Mouse (Mus musculus) spleen, adult 2 months (tissue): ENCODE results near the gene Olfr1100. TPM values are rescaled to one million over a fixed set of nuclear protein-coding genes. Genes with fewer than 3 reads are reported as not detected.

Experiments used
- DNase-seq, 2 experiments: peaks; one replicate each; pipeline versions ENCODE4 v3.0.0 to v3.0.0-alpha.2; 2012 to 2021; ENCODE audit warnings: low spot score in 2 of 2, low read depth in 1 of 2
- H3K27ac ChIP-seq: fragments of 200-500 bp; 2 replicates; pipeline ENCODE4 v1.5.1; 2012; ENCODE audit warnings: low read length, inconsistent platforms; ENCODE audit not compliant: insufficient read depth
- H3K27me3 ChIP-seq: fragments of 200-500 bp; 2 replicates; pipeline ENCODE4 v1.6.1; 2012; ENCODE audit warnings: mild to moderate bottlenecking, moderate library complexity, low read length, inconsistent platforms; ENCODE audit not compliant: control insufficient read depth, insufficient read depth
- H3K36me3 ChIP-seq: fragments of 200-500 bp; 2 replicates; pipeline ENCODE4 v1.6.1; 2012; ENCODE audit warnings: mild to moderate bottlenecking, low read length, inconsistent platforms; ENCODE audit not compliant: control insufficient read depth, insufficient read depth
- H3K4me1 ChIP-seq: fragments of 200-500 bp; 2 replicates; pipeline ENCODE4 v1.6.1; 2011; ENCODE audit warnings: inconsistent platforms; ENCODE audit not compliant: control insufficient read depth, insufficient read depth, insufficient read length
- H3K4me3 ChIP-seq: fragments of 200-500 bp; 2 replicates; pipeline ENCODE4 v1.5.1; 2011; ENCODE audit warnings: mild to moderate bottlenecking, inconsistent platforms; ENCODE audit not compliant: insufficient read depth, insufficient read length; ENCODE audit errors: extremely low read depth
- CTCF ChIP-seq: fragments of 200-500 bp; IDR thresholded peaks from 2 replicates; pipeline ENCODE4 v1.5.1; 2011; ENCODE audit warnings: mild to moderate bottlenecking, inconsistent platforms; ENCODE audit not compliant: insufficient read depth, insufficient read length, insufficient replicate concordance; ENCODE audit errors: extremely low read depth
- POLR2A ChIP-seq: fragments of 200-500 bp; IDR thresholded peaks from 2 replicates; pipeline ENCODE4 v1.6.1; 2011; ENCODE audit warnings: low read depth, low read length, inconsistent platforms
- WGBS: fragments of 180-500 bp; shearing (Covaris S2); methylation state at CpG from one replicate; pipeline ENCODE4 v1.1.7; 2018; 5-methylcytosine and 5-hydroxymethylcytosine counted together
- polyA plus RNA-seq: library from polyadenylated mRNA; depleted of rRNA; stranded (reverse); fragments of >200 nt; gene quantifications from 2 replicates; pipeline ENCODE4 v1.2.3, GENCODE M21; 2012; rRNA removed

Olfr1100 gene
- not detected in 2 replicates for polyA plus RNA-seq

GRCm38 (mm10) chr2:86979854-86980253 lies at the start of gene Olfr1100:
Gene Olfr1100 (minus strand): TSS chr2:86979954.
- DNase-seq = no peak
- 71% methylated on average over 3 of the region's 3 CpGs for WGBS

GRCm38 (mm10) chr2:87026980-87027379 lies 47.2 kb upstream of the Olfr1100 start, which contains the start of gene Olfr1104:
Gene Olfr1104 (minus strand): TSS chr2:87027080.
- no peaks in the 10 kb centered on the region for H3K4me1 ChIP-seq
- DNase-seq = no peak
- TF ChIP-seq CTCF (no peak), POLR2A (no peak)
- 78% methylated on average over 1 of the region's 1 CpGs for WGBS
- H3K27me3 ChIP-seq = no peaks in the 10 kb centered on the region
- H3K36me3 ChIP-seq = no peaks in the 10 kb centered on the region
- H3K4me3 ChIP-seq = no peak within 1 kb of the TSS
- H3K27ac ChIP-seq = no peak within 1 kb of the TSS

More at GRCm38 (mm10) chr2:86979854-86980253, at the start of gene Olfr1100:
- TF ChIP-seq POLR2A (no peak), CTCF (no peak)
- no peak within 1 kb of the TSS for H3K4me3 ChIP-seq
- H3K36me3 ChIP-seq = no peaks in the 10 kb centered on the region
- H3K4me1 ChIP-seq = no peaks in the 10 kb centered on the region
- H3K27me3 ChIP-seq = no peaks in the 10 kb centered on the region
- H3K27ac ChIP-seq = no peak within 1 kb of the TSS

GRCm38 (mm10) chr2:86998098-86998497 lies 18.3 kb upstream of the Olfr1100 start, which contains the start of gene Olfr1102:
Gene Olfr1102 (plus strand): TSS chr2:86998398.
- no peak for TF ChIP-seq POLR2A
- TF ChIP-seq CTCF = no peak
- Histone ChIP-seq H3K27me3 (no peaks in the 10 kb centered on the region), H3K4me3 (no peak within 1 kb of the TSS), H3K36me3 (no peaks in the 10 kb centered on the region), H3K4me1 (no peaks in the 10 kb centered on the region), H3K27ac (no peak within 1 kb of the TSS)
- DNase-seq = no peak

GRCm38 (mm10) chr2:86991121-86991520 lies 11.4 kb upstream of the Olfr1100 start, which contains the start of gene Olfr1101:
Gene Olfr1101 (minus strand): TSS chr2:86991221.
- H3K27ac ChIP-seq = no peak within 1 kb of the TSS
- no peaks in the 10 kb centered on the region for H3K36me3 ChIP-seq
- no peak for TF ChIP-seq POLR2A
- no peak for TF ChIP-seq CTCF
- H3K4me1 ChIP-seq = no peaks in the 10 kb centered on the region
- WGBS = 75% methylated on average over 3 of the region's 3 CpGs
- H3K4me3 ChIP-seq = no peak within 1 kb of the TSS
- no peaks in the 10 kb centered on the region for H3K27me3 ChIP-seq
- DNase-seq = no peak

GRCm38 (mm10) chr2:86960593-86960992 lies 19.2 kb downstream of the Olfr1100 start, which contains the start of gene Olfr1099:
Gene Olfr1099 (minus strand): TSS chr2:86960693.
- Histone ChIP-seq H3K27ac (no peak within 1 kb of the TSS), H3K4me3 (no peak within 1 kb of the TSS), H3K27me3 (no peaks in the 10 kb centered on the region), H3K36me3 (no peaks in the 10 kb centered on the region), H3K4me1 (no peaks in the 10 kb centered on the region)
- no peak for DNase-seq
- WGBS = 77% methylated on average over 1 of the region's 1 CpGs
- TF ChIP-seq CTCF (no peak), POLR2A (no peak)

GRCm38 (mm10) chr2:86926557-86926956 lies 53.2 kb downstream of the Olfr1100 start:
- H3K4me3 ChIP-seq = no peak overlapping the region
- no peaks in the 10 kb centered on the region for H3K4me1 ChIP-seq
- no peaks in the 10 kb centered on the region for H3K36me3 ChIP-seq
- no peak overlapping the region for H3K27ac ChIP-seq
- no peak for DNase-seq
- no peaks in the 10 kb centered on the region for H3K27me3 ChIP-seq
- TF ChIP-seq POLR2A (no peak), CTCF (no peak)

Other genes starting within 250 kb of the Olfr1100 start
- not detected in 2 replicates for gene Olfr1089, start 246.3 kb downstream of the Olfr1100 start, polyA plus RNA-seq
- not detected in 2 replicates for gene Olfr1090, start 221.0 kb downstream of the Olfr1100 start, polyA plus RNA-seq
- not detected in 2 replicates for gene Olfr1093, start 197.5 kb downstream of the Olfr1100 start, polyA plus RNA-seq
- gene Olfr141, start 169.9 kb downstream of the Olfr1100 start, polyA plus RNA-seq = not detected in 2 replicates
- not detected in 2 replicates for gene Olfr1094, start 155.3 kb downstream of the Olfr1100 start, polyA plus RNA-seq
- gene Olfr1095, start 128.3 kb downstream of the Olfr1100 start, polyA plus RNA-seq = not detected in 2 replicates
- not detected in 2 replicates for gene Gm13723, start 105.2 kb downstream of the Olfr1100 start, polyA plus RNA-seq
- not detected in 2 replicates for gene Olfr1097, start 87.7 kb downstream of the Olfr1100 start, polyA plus RNA-seq
- gene Olfr1098, start 55.4 kb downstream of the Olfr1100 start, polyA plus RNA-seq = not detected in 2 replicates
- not detected in 2 replicates for gene Olfr1099, start 19.3 kb downstream of the Olfr1100 start, polyA plus RNA-seq
- not detected in 2 replicates for gene Olfr1101, start 11.3 kb upstream of the Olfr1100 start, polyA plus RNA-seq
- gene Olfr1102, start 18.4 kb upstream of the Olfr1100 start, polyA plus RNA-seq = not detected in 2 replicates
- gene Olfr1104, start 47.1 kb upstream of the Olfr1100 start, polyA plus RNA-seq = not detected in 2 replicates
- not detected in 2 replicates for gene Olfr1105, start 56.6 kb upstream of the Olfr1100 start, polyA plus RNA-seq
- not detected in 2 replicates for gene Olfr1106, start 72.3 kb upstream of the Olfr1100 start, polyA plus RNA-seq
- not detected in 2 replicates for gene Olfr1107, start 95.9 kb upstream of the Olfr1100 start, polyA plus RNA-seq
- gene Olfr1109, start 116.1 kb upstream of the Olfr1100 start, polyA plus RNA-seq = not detected in 2 replicates
- gene Olfr259, start 134.6 kb upstream of the Olfr1100 start, polyA plus RNA-seq = not detected in 2 replicates
- gene Olfr1110, start 160.3 kb upstream of the Olfr1100 start, polyA plus RNA-seq = not detected in 2 replicates
- not detected in 2 replicates for gene Olfr1111, start 172.7 kb upstream of the Olfr1100 start, polyA plus RNA-seq
- gene Olfr1112, start 207.8 kb upstream of the Olfr1100 start, polyA plus RNA-seq = not detected in 2 replicates
- gene Olfr1113, start 229.0 kb upstream of the Olfr1100 start, polyA plus RNA-seq = not detected in 2 replicates